Mouse (Mus musculus) activated CD4-positive, CD25-positive, alpha-beta regulatory T cell, adult 4 months (primary cell): ENCODE data around the gene Cpsf4. TPM values are rescaled to one million over a fixed set of nuclear protein-coding genes. Genes with fewer than 3 reads are reported as not detected.
"Not testable (repeated sequence)": the region's sequence is repeated elsewhere in the genome, so short reads cannot be mapped to it uniquely, and the experiment has no call there.

ENCODE experiments used
- ATAC-seq: one replicate; pipeline ENCODE4 v1.8.0; 2017
- polyA plus RNA-seq, 2 experiments: library from polyadenylated mRNA; unstranded; fragments of 100-300 nt; shearing (Covaris generic); gene quantifications; one replicate each; pipeline ENCODE4 v1.2.1; 2017

Gene Cpsf4
- polyA plus RNA-seq, 2 experiments from 2014 or later = 13.7 to 17.7 TPM

- ATAC-seq = no peak
Measured at GRCm38 (mm10) chr5:145185244-145185643, 18.2 kb downstream of the Cpsf4 start.

GRCm38 (mm10) chr5:145189416-145189815 lies 22.4 kb downstream of the Cpsf4 start:
- ATAC-seq = no peak

- no peak for ATAC-seq
Measured at GRCm38 (mm10) chr5:145190373-145190772, 23.4 kb downstream of the Cpsf4 start.

GRCm38 (mm10) chr5:145190875-145191798 lies 24.1 kb downstream of the Cpsf4 start:
- ATAC-seq = peak; percentile 81

GRCm38 (mm10) chr5:145191962-145192361 lies 24.9 kb downstream of the Cpsf4 start, which contains the start of gene Atp5j2:
Gene Atp5j2 (minus strand): TSS chr5:145192062.
- no peak for ATAC-seq

DNA sequence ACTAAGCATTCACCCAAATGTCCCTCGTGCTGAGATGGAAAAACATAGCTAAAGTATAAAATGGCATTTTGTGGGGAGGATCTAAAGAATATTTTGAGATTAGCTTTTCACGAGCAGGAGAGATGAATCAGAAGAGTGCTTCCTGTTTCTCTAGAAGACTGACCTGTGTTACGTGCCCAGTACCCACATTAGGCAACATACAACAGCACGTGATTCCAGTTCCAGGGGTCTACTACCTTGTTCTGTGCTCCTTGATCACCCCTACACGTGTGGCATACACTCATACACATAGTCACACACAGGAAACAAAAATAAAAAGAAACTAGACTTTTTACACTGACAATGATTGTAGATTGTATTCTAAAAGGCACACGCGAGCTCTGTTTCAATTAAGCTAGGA lies 33.4 kb downstream of the Cpsf4 start:
- ATAC-seq = no peak

DNA sequence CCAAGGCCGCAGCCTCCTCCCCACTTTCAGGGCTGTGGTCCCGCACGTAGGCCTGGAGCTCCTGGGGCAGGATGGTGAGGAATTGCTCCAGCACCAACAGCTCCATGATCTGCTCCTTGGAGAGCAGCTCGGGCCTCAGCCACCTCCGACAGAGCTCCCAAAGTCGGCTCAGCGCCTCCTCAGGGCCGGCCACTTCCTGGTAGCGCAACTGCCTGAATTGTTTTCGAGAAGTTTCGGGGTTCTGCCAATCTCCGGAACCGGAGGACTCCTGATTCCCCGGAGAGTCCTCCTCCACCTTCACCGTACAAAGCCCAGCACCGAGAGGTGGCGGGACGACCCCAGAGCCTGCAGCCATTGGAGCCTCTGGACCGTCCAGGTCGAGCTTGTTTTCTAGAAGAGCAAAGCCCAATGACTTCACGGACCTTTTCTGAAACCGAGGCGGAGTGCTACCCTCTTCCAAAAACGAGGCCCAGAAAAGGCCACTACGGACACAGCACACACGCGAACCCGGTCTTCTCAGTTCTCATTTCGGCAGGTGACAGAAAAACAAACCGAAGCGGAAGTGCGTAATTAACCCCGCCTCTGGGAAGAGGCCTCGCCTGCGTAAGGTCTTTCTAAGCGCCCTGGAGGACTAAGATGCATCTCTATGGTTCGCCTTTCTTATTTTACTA lies 34.4 kb downstream of the Cpsf4 start, which contains the start of gene Zkscan14:
Gene Zkscan14 (minus strand): TSS at position 548 of the 671 bp plus-strand sequence.
- peak; percentile 65 for ATAC-seq

DNA sequence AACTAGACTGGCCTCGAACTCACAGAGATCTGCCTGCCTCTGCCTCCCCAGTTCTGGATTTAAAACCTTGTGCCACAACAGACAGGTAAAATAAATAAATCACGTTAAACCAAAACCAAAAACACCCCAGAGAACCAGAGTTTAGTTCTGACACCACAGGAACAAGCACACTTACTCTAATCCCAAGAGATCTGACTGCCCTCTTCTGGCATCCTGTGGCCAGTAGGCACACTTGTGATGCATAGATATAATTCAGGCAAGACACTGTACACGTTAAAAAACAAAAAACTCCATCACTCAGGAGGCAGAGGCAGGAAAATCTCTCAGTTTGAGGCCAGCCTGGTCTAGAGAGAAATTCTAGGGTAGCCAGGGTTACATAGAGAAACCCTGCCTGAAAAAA lies 35.4 kb downstream of the Cpsf4 start:
- ATAC-seq = no peak

GRCm38 (mm10) chr5:145203936-145204691 lies 37.1 kb downstream of the Cpsf4 start, which contains the start of gene Zkscan5:
Gene Zkscan5 (plus strand): TSS chr5:145204562.
- ATAC-seq = peak; percentile 75

- no peak for ATAC-seq
Measured at GRCm38 (mm10) chr5:145205041-145205440, 38.0 kb downstream of the Cpsf4 start.

- ATAC-seq = no peak
Measured at GRCm38 (mm10) chr5:145207385-145207784, 40.4 kb downstream of the Cpsf4 start.

DNA sequence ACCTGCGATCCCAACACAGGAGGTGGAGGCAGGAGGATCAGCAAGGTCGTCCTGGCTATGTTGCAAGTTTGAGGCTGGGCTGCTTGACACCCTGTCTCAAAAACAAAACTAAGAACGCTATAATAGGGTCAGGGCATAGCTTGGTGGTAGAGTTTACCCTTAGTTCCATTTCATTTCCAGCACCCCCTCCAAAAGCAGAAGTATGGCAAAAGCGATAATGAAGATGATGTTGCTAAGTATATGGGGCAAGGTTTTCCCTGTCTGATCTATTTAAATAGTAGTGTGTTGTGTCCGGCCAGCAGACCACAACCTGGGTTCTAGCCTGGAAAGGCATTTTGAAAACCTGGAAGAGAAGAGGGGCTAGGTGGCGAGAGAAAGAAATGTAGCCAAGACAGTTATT lies 40.9 kb downstream of the Cpsf4 start:
- no peak for ATAC-seq

- ATAC-seq = not testable (repeated sequence)
Measured at GRCm38 (mm10) chr5:145208391-145208790, 41.4 kb downstream of the Cpsf4 start.

DNA sequence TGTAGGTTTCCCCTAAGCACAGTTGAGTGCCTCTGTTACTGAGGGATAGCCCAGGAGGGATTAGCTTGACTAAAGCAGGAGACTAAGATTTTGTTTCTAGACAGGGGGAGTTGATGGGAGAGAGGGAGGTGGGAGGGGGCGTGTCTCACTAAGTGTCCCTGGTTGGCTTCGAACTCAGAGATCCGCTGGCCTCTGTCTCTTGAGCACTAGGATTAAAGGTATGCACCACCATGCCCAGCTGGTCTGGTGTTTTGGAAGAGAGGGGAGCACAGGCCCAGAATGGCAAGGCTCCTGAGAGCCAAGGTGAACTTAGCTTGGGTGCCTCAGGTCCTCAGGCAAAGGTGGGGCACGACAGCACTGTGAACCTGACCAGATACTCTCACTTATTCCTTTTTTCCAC lies 44.3 kb downstream of the Cpsf4 start:
- no peak for ATAC-seq

DNA sequence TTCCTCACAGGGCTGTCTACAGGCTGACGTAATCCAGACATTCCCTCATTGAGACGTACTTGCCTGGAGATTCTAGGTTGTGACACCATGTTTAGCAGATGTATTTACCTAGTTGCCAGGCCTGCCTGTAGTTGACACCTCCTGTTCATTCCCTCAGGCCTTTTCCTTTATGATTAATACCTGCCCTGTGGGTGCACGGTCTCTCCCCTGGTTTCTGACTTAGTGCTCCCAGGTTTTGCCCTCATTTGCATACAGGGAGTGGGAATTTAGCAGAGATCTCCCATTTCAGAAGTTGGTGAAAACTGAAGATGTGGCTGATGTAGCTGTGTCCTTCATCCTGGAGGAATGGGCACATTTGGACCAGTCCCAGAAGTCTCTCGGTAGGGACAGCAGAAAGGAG lies 45.2 kb downstream of the Cpsf4 start:
- no peak for ATAC-seq

DNA sequence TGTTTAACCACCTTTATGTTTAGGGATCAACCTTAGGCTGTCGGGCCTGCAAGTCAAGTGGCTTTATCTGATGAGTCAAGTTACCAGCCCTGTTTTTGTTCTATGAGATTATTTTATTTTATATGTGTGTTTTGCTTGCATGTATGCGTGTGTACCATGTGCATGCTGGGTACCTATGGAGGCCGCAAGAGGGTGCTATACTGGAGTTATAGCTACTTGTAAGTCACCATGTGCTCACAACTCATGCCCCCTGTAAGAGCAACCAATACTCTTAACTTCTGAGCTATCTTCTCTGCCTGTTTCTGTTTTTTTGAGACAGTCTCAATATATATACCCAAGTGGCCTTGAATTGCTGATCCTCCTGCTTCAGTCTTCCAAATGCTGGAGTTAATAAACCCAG lies 46.5 kb downstream of the Cpsf4 start:
- ATAC-seq = no peak

GRCm38 (mm10) chr5:145214679-145215078 lies 47.7 kb downstream of the Cpsf4 start:
- no peak for ATAC-seq

- no peak for ATAC-seq
Measured at GRCm38 (mm10) chr5:145217746-145218145, 50.7 kb downstream of the Cpsf4 start.

- ATAC-seq = no peak
Measured at GRCm38 (mm10) chr5:145218206-145218605, 51.2 kb downstream of the Cpsf4 start.

DNA sequence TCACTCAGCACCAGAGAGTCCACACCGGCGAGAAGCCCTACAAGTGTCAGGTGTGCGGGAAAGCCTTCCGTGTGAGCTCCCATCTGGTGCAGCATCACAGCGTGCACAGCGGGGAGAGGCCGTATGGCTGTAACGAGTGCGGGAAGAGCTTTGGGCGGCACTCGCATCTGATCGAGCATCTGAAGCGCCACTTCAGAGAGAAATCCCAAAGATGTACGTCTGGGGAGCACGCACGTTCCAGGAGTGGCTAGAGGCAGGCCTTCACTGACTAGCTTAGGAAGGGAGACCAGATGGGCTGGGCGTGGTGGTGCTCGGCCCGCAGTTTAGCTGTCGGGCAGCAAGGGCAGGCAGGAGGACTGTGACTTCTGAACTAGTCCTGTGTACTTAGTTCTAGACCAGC lies 51.7 kb downstream of the Cpsf4 start:
- ATAC-seq = no peak

DNA sequence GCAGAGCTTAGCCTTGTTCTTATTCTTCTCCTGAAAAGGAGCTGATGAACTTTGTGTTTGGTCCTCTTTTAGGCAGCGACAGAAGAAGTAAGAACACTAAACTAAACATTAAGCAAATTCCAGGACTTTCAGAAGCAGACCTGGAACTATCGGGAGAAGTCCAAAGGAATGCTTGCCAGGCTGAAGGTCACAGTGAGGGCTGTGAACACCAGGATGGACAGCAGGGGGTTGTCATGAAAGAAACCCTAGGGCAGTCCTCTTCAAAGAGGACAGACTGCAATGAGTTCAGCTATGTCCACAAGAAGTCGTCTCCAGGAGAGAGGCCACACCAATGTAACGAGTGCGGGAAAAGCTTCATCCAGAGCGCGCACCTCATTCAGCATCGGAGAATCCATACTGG lies 53.0 kb downstream of the Cpsf4 start:
- no peak for ATAC-seq

- no peak for ATAC-seq
Measured at GRCm38 (mm10) chr5:145222840-145223239, 55.8 kb downstream of the Cpsf4 start.

DNA sequence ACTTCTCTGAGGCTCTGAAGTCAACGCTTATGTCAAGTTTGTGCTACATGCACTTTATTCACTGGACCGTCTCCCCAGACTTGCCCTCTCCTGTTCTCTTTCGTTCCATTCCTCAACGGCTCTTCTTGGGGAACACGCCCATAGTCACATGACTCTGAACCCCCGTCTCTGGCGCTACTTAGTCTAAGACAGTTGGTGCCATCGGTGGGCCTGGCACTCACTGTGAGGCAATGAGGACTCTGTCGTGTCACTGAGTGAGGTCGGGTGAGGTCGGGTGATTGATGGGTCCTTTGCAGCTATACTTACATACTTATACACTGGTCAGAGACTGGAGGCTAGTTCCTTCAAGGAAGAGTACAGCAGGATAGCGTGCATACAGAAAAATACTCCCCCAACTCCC lies 56.4 kb downstream of the Cpsf4 start:
- no peak for ATAC-seq
